ENCODE assay signal across 8 mouse cellular contexts in genomic region chr7:98655681-98656530, GRCm38 (mm10). TPM values are rescaled to one million over a fixed set of nuclear protein-coding genes. Genes with fewer than 3 reads are reported as not detected.
DNase-seq lines count a peak whose midpoint lies in the region; ATAC-seq and TF ChIP-seq lines count a peak whose summit lies in the region.

No protein-coding gene starts in this region.

- peaks cover 1% of the 10 kb centered on the region; the same call in 1 of the 2 replicates for H3K4me1 ChIP-seq in cortical plate, adult 2 months (ENCODE audit: control insufficient read depth, insufficient read depth, low read length)

- DNase-seq in adipocyte (ENCODE audit: low spot score): peak; percentile 90
- peak; percentile 60 to 66 for DNase-seq in gastrocnemius, adult 8-10 months (ENCODE audit: low spot score in 2 of 2)
- DNase-seq in induced T-regulatory cell, adult 2 months (ENCODE audit: low read depth): peak; percentile 91
- peak; percentile 65 to 80 for DNase-seq in left cerebral cortex, adult 8-10 months (ENCODE audit: low spot score in 2 of 2)
- DNase-seq in right cerebral cortex, adult 2 months (ENCODE audit: low spot score in 2 of 2): peak; percentile 81 to 82
- DNase-seq in urinary bladder, postnatal 10 days (ENCODE audit: low spot score): peak; percentile 21

- H3K4me3 ChIP-seq in cortical plate, adult 2 months (ENCODE audit: insufficient read depth, low read length): peak overlapping the region; percentile 67

- H3K27ac ChIP-seq in cortical plate, adult 2 months (ENCODE audit: insufficient read depth, low read length): peak overlapping the region; percentile 78

- TF ChIP-seq POLR2A in cortical plate, adult 2 months (IDR thresholded peaks at IDR 0.05; ENCODE audit: extremely low read depth, insufficient read depth, low read length): peak; percentile 54; the same call in 1 of the 2 replicates

- TF ChIP-seq CTCF in cortical plate, adult 2 months (IDR thresholded peaks at IDR 0.05; ENCODE audit: extremely low read depth, insufficient read depth, low read length): no peak

- peak; percentile 61 for ATAC-seq in megakaryocyte, adult 5-6 weeks (ENCODE audit: poor library complexity, severe bottlenecking)

RNA-seq across cellular contexts. Expression of gene Emsy, which starts 0.7 kb away (rescaled TPM):
- polyA plus RNA-seq in cortical plate, adult 2 months (2012; rRNA removed): 46.9 and 50.9 TPM in 2 replicates
- total RNA-seq in gastrocnemius, adult 8-10 months (2022): 10 to 100 TPM; 14.1 to 16.4 (median 14.5) TPM
- total RNA-seq in left cerebral cortex, adult 8-10 months (2022): 10 to 100 TPM; 56.6 to 65.0 (median 59.1) TPM
- 71.4 and 79.9 TPM in 2 replicates for total RNA-seq in megakaryocyte, adult 5-6 weeks (2015)
- total RNA-seq in megakaryocyte, adult 5-6 weeks (2017): 37.3 and 43.7 TPM in 2 replicates

RNA-seq across cellular contexts. Expression of gene Thap12, which starts 47.0 kb away (rescaled TPM):
- polyA plus RNA-seq in cortical plate, adult 2 months (2012; rRNA removed): 38.9 and 39.3 TPM in 2 replicates
- 100 to 1,000 TPM; 125 to 158 (median 133) TPM for total RNA-seq in gastrocnemius, adult 8-10 months (2022)
- 10 to 100 TPM; 55.7 to 68.5 (median 57.2) TPM for total RNA-seq in left cerebral cortex, adult 8-10 months (2022)
- 17.7 and 18.8 TPM in 2 replicates for total RNA-seq in megakaryocyte, adult 5-6 weeks (2015)
- 27.2 and 35.4 TPM in 2 replicates for total RNA-seq in megakaryocyte, adult 5-6 weeks (2017)

Comparison
In these comparisons a context has a peak if more than half of its experiments do, and no peak if none do; other contexts are left out.
1. Peak in every context shown above with its lines: DNase-seq, ATAC-seq, H3K4me3 ChIP-seq and H3K27ac ChIP-seq.
2. DNase-seq: peak in every context shown above with its lines; median percentile 91 in induced T-regulatory cell, adult 2 months; 90 in adipocyte; 82 in right cerebral cortex, adult 2 months; 72 in left cerebral cortex, adult 8-10 months; 63 in gastrocnemius, adult 8-10 months; 21 in urinary bladder, postnatal 10 days.